Mouse (Mus musculus) olfactory bulb, adult 2 months (tissue): ENCODE measurements around the gene Nrtn.

Experiments used
- CTCF ChIP-seq: fragments of 200-500 bp; IDR thresholded peaks from 2 replicates; pipeline ENCODE4 v1.5.1; 2012; ENCODE audit warnings: low read depth, mild to moderate bottlenecking, low read length, moderate library complexity; ENCODE audit not compliant: insufficient read depth
- POLR2A ChIP-seq: fragments of 200-500 bp; IDR thresholded peaks from 2 replicates; pipeline ENCODE4 v1.6.1; 2012; ENCODE audit warnings: mild to moderate bottlenecking, low read depth, low read length, moderate library complexity; ENCODE audit not compliant: insufficient read depth

GRCm38 (mm10) chr17:56768941-56769340 lies 11.6 kb upstream of the Nrtn start:
- no peak for TF ChIP-seq CTCF
- TF ChIP-seq POLR2A, result no peak
